In the genomic region with DNA sequence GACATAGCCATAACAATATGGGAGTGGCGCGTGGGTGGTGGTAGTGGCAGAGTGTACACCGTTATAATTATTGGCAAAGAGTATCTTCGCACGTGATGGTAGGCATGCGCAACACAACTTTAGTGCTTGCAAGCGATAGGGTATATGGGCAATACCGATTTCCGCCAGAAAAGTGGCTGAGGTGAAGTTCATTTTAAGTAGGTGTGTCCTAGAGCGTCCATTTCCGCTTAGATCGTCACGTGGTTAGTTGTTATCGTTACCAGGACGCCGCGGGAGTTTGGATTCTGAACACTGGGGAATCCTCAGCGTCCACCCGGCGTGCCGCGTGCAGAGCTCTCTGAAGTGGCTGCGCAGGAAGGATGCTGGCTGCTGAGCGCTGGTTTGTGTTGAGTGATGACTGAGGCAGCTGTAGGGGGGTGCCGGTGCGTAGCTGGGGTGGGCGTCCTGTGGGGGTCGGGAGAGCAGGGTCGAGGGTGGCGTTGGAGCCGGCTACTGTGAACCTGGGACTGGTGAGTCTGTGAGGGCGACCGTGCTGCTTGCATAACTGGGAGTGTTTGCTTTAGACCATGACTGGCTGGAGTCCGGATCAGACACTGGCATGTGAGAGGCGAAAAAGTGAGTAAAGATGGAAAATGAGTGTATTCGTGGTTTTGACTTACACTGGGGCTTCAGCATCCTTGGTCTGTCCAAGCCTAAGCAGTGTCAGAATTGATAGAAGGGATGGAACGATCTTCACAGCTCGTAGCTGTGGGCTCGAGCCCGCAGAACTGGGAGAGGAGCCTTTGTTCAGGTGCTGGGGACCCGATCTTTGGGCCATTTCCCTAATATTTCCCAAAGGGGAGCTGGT, we compare ENCODE assay signal across 8 mouse cellular contexts. TPM values are rescaled to one million over a fixed set of nuclear protein-coding genes. Genes with fewer than 3 reads are reported as not detected.
DNase-seq lines count a peak whose midpoint lies in the region; ATAC-seq and TF ChIP-seq lines count a peak whose summit lies in the region.

Zfp819 (plus strand) TSS at position 274 of the 847 bp plus-strand sequence.

- no peak for TF ChIP-seq EP300 in lung, postnatal 0 days (IDR thresholded peaks at IDR 0.05)

- peak within 1 kb of the TSS; percentile 96 for H3K4me2 ChIP-seq in hindbrain, embryonic 16.5 days (ENCODE audit: low read length)
- peak within 1 kb of the TSS; percentile 44 for H3K4me2 ChIP-seq in lung, postnatal 0 days (replicated peaks; ENCODE audit: low read depth, low read length)

- H3K27me3 ChIP-seq in Patski: no peaks in the 10 kb centered on the region
- no peaks in the 10 kb centered on the region for H3K27me3 ChIP-seq in hindbrain, embryonic 16.5 days (replicated peaks; ENCODE audit: control insufficient read depth, insufficient read depth, low read length)
- H3K27me3 ChIP-seq in lung, postnatal 0 days (replicated peaks; ENCODE audit: insufficient read depth, low read length): no peaks in the 10 kb centered on the region

- H3K27ac ChIP-seq in gastrocnemius, adult 2 months: no peak within 1 kb of the TSS
- no peak within 1 kb of the TSS for H3K27ac ChIP-seq in hindbrain, embryonic 16.5 days (ENCODE audit: low read depth, low read length)
- no peak within 1 kb of the TSS for H3K27ac ChIP-seq in lung, postnatal 0 days (ENCODE audit: low read length)

- H3K4me3 ChIP-seq in gastrocnemius, adult 2 months: peak within 1 kb of the TSS; percentile 65
- H3K4me3 ChIP-seq in hindbrain, embryonic 16.5 days (ENCODE audit: low read length): peak within 1 kb of the TSS; percentile 55
- H3K4me3 ChIP-seq in lung, postnatal 0 days (ENCODE audit: low read depth, low read length): peak within 1 kb of the TSS; percentile 12; the same call in 1 of the 2 replicates

- H3K36me3 ChIP-seq in hindbrain, embryonic 16.5 days (ENCODE audit: control insufficient read depth, insufficient read depth, low read length): no peaks in the 10 kb centered on the region
- H3K36me3 ChIP-seq in lung, postnatal 0 days (ENCODE audit: insufficient read depth, low read length): no peaks in the 10 kb centered on the region

- in situ Hi-C loops in Patski (cut with MboI; ENCODE audit: low pct_unique_long_range_greater_than_20kb): no loop called here

- H3K9me3 ChIP-seq in hindbrain, embryonic 16.5 days (ENCODE audit: control insufficient read depth, low read length): no peaks in the 10 kb centered on the region
- H3K9me3 ChIP-seq in lung, postnatal 0 days (ENCODE audit: low read length): no peaks in the 10 kb centered on the region

- ATAC-seq in Patski: peak; percentile 51
- ATAC-seq in hindbrain, embryonic 16.5 days: peak; percentile 97
- peak; percentile 91 for ATAC-seq in lung, postnatal 0 days

- CTCF ChIA-PET in Patski (lab: Charles Lee): interaction anchor here (1.3 kb wide), 1 partner anchor 13 kb away, joined by 3 read pairs; no protein-coding TSS in a partner anchor

- H3K4me1 ChIP-seq in hindbrain, embryonic 16.5 days (ENCODE audit: control insufficient read depth, insufficient read depth, low read depth, low read length): peaks cover 4% of the 10 kb centered on the region; the same call in 1 of the 2 replicates
- 0 out of 2 replicates have a peak, but pooled peaks cover 4% of the 10 kb centered on the region for H3K4me1 ChIP-seq in lung, postnatal 0 days (ENCODE audit: insufficient read depth, low read depth, low read length)

- intact Hi-C loops in gastrocnemius, adult 2 months (cut with DNase I): no loop called here

- POLR2A ChIA-PET in Patski (lab: Charles Lee): no interaction called here

- peak within 1 kb of the TSS; percentile 64 for H3K9ac ChIP-seq in hindbrain, embryonic 16.5 days (ENCODE audit: low read depth, low read length)
- H3K9ac ChIP-seq in lung, postnatal 0 days (replicated peaks; ENCODE audit: low read depth): no peak within 1 kb of the TSS

- no peak for DNase-seq in Patski (ENCODE audit: low read depth, low spot score)
- DNase-seq in cerebellum, postnatal 36 days: peak; percentile 32
- DNase-seq in gastrocnemius, adult 2 months: peak; percentile 47
- peak; percentile 41 to 67 for DNase-seq in layer of hippocampus, postnatal 25 days (ENCODE audit: extremely low spot score in 1 of 2, low spot score in 1 of 2)
- DNase-seq in lung, postnatal 0 days (ENCODE audit: low spot score): peak; percentile 82
- peak; percentile 2 for DNase-seq in ovary, postnatal 10 days (ENCODE audit: low spot score)
- DNase-seq in thymus, postnatal 4 days: peak; percentile 63

- no peak for TF ChIP-seq CTCF in Patski (IDR thresholded peaks at IDR 0.05)
- no peak for TF ChIP-seq CTCF in gastrocnemius, adult 2 months (IDR thresholded peaks at IDR 0.05)
- TF ChIP-seq CTCF in lung, postnatal 0 days (IDR thresholded peaks at IDR 0.05): no peak

- WGBS in hindbrain, embryonic 16.5 days: 13% methylated on average over 41 of the region's 41 CpGs
- WGBS in lung, postnatal 0 days: 16% methylated on average over 41 of the region's 41 CpGs

RNA-seq across cellular contexts. Expression of gene Zfp819, which starts in this region (rescaled TPM):
- polyA plus RNA-seq in Patski (2021): 1.1 TPM
- not detected for total RNA-seq in gastrocnemius, adult 2 months (2021)
- 0.45 and 0.46 TPM in 2 replicates for polyA plus RNA-seq in hindbrain, embryonic 16.5 days (2015; fragmentation: Nextera tagmentation; extraction: Ambion mirVana)
- under 1 TPM in 1 of 2 experiments, not detected in 1; 0.20 TPM for total RNA-seq in layer of hippocampus, postnatal 25 days (2021)
- 0.08 and 0.27 TPM in 2 replicates for polyA plus RNA-seq in lung, postnatal 0 days (2015; fragmentation: Nextera tagmentation; extraction: Ambion mirVana)

Comparison
In these comparisons a context has a peak if more than half of its experiments do, and no peak if none do; other contexts are left out.
1. Peak in DNase-seq and H3K4me3 ChIP-seq in gastrocnemius, adult 2 months; RNA of the gene not detected or under 1 TPM.
2. Peak in ATAC-seq, H3K4me3 ChIP-seq, H3K9ac ChIP-seq and H3K4me2 ChIP-seq in hindbrain, embryonic 16.5 days; RNA of the gene not detected or under 1 TPM.
3. Peak in DNase-seq in layer of hippocampus, postnatal 25 days; RNA of the gene not detected or under 1 TPM.
4. Peak in DNase-seq, ATAC-seq, H3K4me3 ChIP-seq and H3K4me2 ChIP-seq in lung, postnatal 0 days; RNA of the gene not detected or under 1 TPM.
5. H3K4me3 ChIP-seq: peak in every context shown above with its lines; median percentile 65 in gastrocnemius, adult 2 months; 55 in hindbrain, embryonic 16.5 days; 12 in lung, postnatal 0 days.